Mouse (Mus musculus) thymus, adult 18-20 months (tissue): ENCODE measurements at regions not wholly inside any gene's neighbourhood (a gene's known extent, or its start where the extent isn't known, plus 50 kb on each side); places are given as distances from the start of the nearest gene placed in this dataset.

Experiments
- DNase-seq, 2 experiments: peaks; one replicate each; pipeline ENCODE4 v3.0.0; 2022; ENCODE audit warnings: mixed read lengths in 2 of 2

DNA sequence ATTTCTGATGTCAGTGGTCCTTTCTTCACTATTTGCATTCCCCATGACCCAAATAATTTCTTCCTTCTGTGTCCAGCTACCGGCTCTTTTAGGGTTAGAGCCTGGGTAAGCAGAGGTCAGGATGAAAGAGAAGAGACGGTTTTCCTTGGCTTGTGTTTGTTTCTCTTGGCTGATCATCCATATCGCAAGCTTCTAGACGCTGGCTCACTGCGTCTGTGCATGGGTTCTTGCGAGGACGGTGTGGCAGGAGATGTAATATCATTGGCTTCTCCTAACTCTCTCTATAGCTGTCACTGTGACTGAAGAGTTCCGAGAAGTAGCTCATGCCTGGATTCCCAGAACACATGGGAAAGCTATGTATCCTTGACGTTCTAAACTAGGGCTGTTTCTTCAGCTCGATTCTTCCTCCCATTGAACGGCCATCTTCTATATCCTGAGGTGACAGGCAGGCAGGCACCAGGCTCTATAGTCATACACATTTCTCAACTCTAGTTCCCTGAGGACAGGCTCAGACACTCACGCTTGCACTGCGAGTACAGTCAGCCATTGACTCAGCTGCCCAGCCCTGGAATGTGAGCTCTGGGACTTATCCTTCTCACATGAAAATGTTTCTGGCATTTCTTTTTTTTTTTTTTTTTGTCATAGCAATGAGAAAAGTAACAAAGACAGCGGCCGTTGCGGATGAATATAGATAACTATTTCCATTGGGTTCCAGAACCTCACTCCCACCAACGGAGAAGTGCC lies 85.0 kb downstream of the Bach1 start:
- no peak for DNase-seq

- DNase-seq = no peak
Observed at GRCm38 (mm10) chr16:87784405-87784994, 85.8 kb downstream of the Bach1 start.

DNA sequence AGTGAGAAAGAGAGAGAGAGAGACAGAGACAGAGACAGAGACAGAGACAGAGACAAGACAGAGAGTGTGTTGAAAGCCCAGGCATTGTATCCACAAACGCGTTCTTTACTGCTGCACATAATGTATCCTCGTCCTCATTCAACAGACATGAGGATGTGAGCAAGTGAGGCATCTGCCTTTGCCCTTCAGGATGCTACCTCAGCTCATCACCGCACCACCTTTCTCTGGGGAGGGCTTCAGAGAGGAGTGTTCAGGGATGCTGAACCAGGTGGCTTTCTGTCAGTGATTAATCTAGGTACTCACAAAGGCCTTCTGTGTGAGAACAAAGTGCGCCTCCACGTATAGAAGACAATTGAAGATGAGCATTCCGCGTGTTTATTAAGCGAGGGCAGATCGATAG lies 90.8 kb downstream of the Bach1 start:
- DNase-seq = no peak

GRCm38 (mm10) chr16:87789957-87790356 lies 91.2 kb downstream of the Bach1 start:
- DNase-seq = no peak

- DNase-seq = no peak
Observed at GRCm38 (mm10) chr16:87796514-87797248, 97.9 kb downstream of the Bach1 start.

DNA sequence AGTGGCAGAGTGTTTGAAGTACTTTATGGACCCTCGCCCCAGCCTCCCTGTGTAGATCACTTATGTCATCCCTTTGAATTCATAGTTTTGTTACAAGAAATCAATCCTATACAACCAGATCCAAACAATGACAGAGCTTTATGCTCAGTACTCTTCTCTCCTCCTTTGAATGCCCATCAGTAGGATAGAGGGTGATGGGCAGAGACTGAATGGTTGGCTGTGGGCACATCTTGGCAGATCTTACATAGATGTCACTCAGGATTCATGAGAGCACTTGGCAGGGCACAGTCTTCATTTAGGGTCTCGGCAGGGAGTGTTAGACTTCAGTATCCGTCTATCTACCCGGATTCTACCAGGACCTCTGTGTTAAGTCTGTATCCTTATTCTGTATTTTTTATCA lies 103.6 kb downstream of the Bach1 start:
- DNase-seq = no peak

DNA sequence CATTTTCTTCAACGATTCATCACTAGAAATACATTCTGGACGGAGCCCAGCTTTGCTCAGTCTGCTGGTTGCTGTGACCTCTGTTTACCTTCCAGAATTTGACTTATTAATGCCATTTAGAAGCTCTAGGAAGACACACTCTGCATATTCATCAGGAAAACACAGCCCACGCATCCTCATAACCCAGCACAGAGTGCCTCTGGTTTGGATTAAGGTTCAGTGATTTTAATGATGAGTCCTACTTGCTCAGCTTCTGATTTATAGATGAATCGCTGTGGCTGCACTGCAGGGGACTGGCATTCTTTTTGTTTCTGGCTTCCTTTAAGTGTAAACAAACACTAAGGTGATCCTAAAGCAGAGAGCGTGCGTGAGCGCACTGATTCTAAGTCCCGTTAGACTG lies 118.8 kb downstream of the Bach1 start:
- DNase-seq = no peak

DNA sequence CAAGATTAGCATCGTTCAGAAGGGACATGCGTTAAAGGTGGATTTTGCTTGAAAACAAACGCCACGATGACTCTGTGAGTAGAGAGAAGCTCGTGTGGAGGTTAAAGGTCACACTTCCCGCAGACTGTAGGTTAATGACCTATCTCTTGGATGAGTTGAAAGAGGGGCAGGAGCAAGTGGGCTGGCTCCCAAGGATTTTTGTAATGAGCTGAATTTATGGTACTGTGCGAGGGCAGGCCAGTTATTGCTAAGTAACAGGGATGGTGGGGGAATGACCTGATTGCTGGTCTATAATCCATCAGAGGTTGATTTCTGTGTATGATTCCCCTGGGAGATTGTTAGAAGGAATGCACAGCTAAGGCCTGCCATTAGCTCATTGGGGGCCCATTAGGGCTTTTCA lies 135.6 kb downstream of the Bach1 start:
- no peak for DNase-seq

- peak; percentile 3 to 4 for DNase-seq
Observed at GRCm38 (mm10) chr16:87840949-87841546, 142.3 kb downstream of the Bach1 start.
